Mouse (Mus musculus): ENCODE measurements around the gene Fes.
A peak's percentile ranks its signal among the peaks of the same experiment; 100 is the strongest.
"Not testable (repeated sequence)": the region's sequence is repeated elsewhere in the genome, so short reads cannot be mapped to it uniquely, and the experiment has no call there.

Gene Fes

GRCm38 (mm10) chr7:80404101-80404894 is 16.6 kb upstream of the Fes start:
- no peak for DNase-seq

GRCm38 (mm10) chr7:80403551-80403950 is 15.8 kb upstream of the Fes start:
- peak; percentile 83 for DNase-seq

- peak; percentile 73 for DNase-seq
Observed at GRCm38 (mm10) chr7:80402651-80403321, 15.0 kb upstream of the Fes start.

GRCm38 (mm10) chr7:80401860-80402641 is 14.3 kb upstream of the Fes start:
- peak; percentile 60 for DNase-seq

- no peak for DNase-seq
Observed at GRCm38 (mm10) chr7:80401041-80401859, 13.5 kb upstream of the Fes start.

- DNase-seq, result no peak
Observed at GRCm38 (mm10) chr7:80400571-80400970, 12.8 kb upstream of the Fes start.

GRCm38 (mm10) chr7:80400099-80400498 is 12.4 kb upstream of the Fes start:
- peak; percentile 86 for DNase-seq

- no peak for DNase-seq
Observed at GRCm38 (mm10) chr7:80398654-80399444, 11.1 kb upstream of the Fes start.

- DNase-seq, result no peak
Observed at GRCm38 (mm10) chr7:80397986-80398385, 10.2 kb upstream of the Fes start.

- DNase-seq, result not testable (repeated sequence)
Observed at GRCm38 (mm10) chr7:80396427-80396826, 8.7 kb upstream of the Fes start.

GRCm38 (mm10) chr7:80394600-80394999 is 6.9 kb upstream of the Fes start:
- no peak for DNase-seq

GRCm38 (mm10) chr7:80392119-80392518 is 4.4 kb upstream of the Fes start:
- DNase-seq, result peak; percentile 10

GRCm38 (mm10) chr7:80387033-80387632 is 613 bp downstream of the Fes start:
- DNase-seq, result no peak

GRCm38 (mm10) chr7:80386235-80386930 is 1.4 kb downstream of the Fes start:
- peak; percentile 74 for DNase-seq

GRCm38 (mm10) chr7:80382919-80383318 is 4.8 kb downstream of the Fes start:
- no peak for DNase-seq

- DNase-seq, result no peak
Observed at GRCm38 (mm10) chr7:80379531-80379930, 8.2 kb downstream of the Fes start.

GRCm38 (mm10) chr7:80377471-80377870 is 10.3 kb downstream of the Fes start:
- DNase-seq, result peak; percentile 74

- DNase-seq, result no peak
Observed at GRCm38 (mm10) chr7:80376192-80376591, 11.6 kb downstream of the Fes start.

GRCm38 (mm10) chr7:80375376-80376039 is 12.2 kb downstream of the Fes start:
- DNase-seq, result no peak

GRCm38 (mm10) chr7:80374733-80375132 is 13.0 kb downstream of the Fes start:
- no peak for DNase-seq
